Comparison of ENCODE assay signal across 8 mouse cellular contexts in the genomic region with DNA sequence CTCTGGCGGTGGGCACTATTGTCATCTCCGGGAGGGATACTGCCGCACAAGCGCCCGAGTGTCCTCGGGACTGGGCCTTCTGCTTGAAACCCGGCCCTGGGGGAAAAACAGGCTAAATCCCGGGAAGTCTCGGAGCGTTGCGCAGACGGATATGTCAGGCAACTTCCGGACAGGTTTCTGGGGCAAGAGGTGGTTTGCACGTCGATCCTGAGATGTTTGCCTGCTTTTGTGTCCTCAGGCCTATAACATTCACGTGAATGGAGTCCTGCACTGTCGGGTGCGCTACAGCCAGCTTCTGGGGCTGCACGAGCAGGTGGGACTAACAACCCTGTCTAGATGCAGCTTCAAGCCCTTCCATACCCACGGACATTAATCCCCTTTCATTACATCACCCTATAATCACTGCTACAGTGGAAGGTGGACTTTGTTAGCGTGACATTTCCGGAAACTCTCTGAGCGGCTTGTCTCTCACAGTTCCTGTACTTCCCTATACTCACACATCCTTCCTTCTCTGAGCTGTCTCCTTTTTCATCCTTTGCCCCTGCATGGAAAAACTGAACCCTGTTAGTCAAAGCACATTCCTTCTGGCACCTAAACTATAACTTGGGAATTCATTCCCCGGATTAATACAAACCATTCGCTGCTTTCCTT. TPM values are rescaled to one million over a fixed set of nuclear protein-coding genes. Genes with fewer than 3 reads are reported as not detected.
DNase-seq lines count a peak whose midpoint lies in the region; ATAC-seq and TF ChIP-seq lines count a peak whose summit lies in the region.

No protein-coding gene starts in this region.

- H3K9ac ChIP-seq in heart, postnatal 0 days (replicated peaks; ENCODE audit: low read depth, low read length), result peak overlapping the region; percentile 90

- no peak for TF ChIP-seq CTCF in heart, postnatal 0 days (IDR thresholded peaks at IDR 0.05; ENCODE audit: low read depth)

- peak overlapping the region; percentile 78 for H3K4me2 ChIP-seq in heart, postnatal 0 days (ENCODE audit: low read depth, low read length)

- H3K36me3 ChIP-seq in heart, postnatal 0 days (replicated peaks; ENCODE audit: control insufficient read depth, insufficient read depth, low read length), result peaks cover 62% of the 10 kb centered on the region
- peaks cover 74% of the 10 kb centered on the region for H3K36me3 ChIP-seq in hindbrain, embryonic 10.5 days

- no peaks in the 10 kb centered on the region for H3K9me3 ChIP-seq in heart, postnatal 0 days (replicated peaks; ENCODE audit: control insufficient read depth, low read length)
- no peaks in the 10 kb centered on the region for H3K9me3 ChIP-seq in hindbrain, embryonic 10.5 days

- peaks cover 15% of the 10 kb centered on the region for H3K4me1 ChIP-seq in heart, postnatal 0 days (ENCODE audit: control insufficient read depth, insufficient read depth)
- peaks cover 24% of the 10 kb centered on the region for H3K4me1 ChIP-seq in hindbrain, embryonic 10.5 days (replicated peaks)

- peak overlapping the region; percentile 89 for H3K27ac ChIP-seq in heart, postnatal 0 days (ENCODE audit: low read depth)
- peak overlapping the region; percentile 92 for H3K27ac ChIP-seq in hindbrain, embryonic 10.5 days

- H3K4me3 ChIP-seq in heart, postnatal 0 days (ENCODE audit: low read depth, low read length), result peak overlapping the region; percentile 86
- H3K4me3 ChIP-seq in hindbrain, embryonic 10.5 days, result peak overlapping the region; percentile 94

- 10% methylated on average over 25 of the region's 25 CpGs for WGBS in heart, postnatal 0 days
- 15% methylated on average over 25 of the region's 25 CpGs for WGBS in hindbrain, embryonic 10.5 days

- TF ChIP-seq EP300 in heart, postnatal 0 days (IDR thresholded peaks at IDR 0.05; ENCODE audit: low read depth), result no peak

- no peak for DNase-seq in heart, postnatal 0 days (ENCODE audit: low spot score)
- DNase-seq in heart, adult 9 months (ENCODE audit: low spot score in 2 of 2), result no peak
- DNase-seq in R1 (ENCODE audit: low read depth, low spot score), result peak; percentile 44
- DNase-seq in hindbrain, embryonic 10.5 days (ENCODE audit: low spot score), result no peak
- peak; percentile 9 for DNase-seq in mesoderm, embryonic 11.5 days (ENCODE audit: low read depth, low spot score)
- DNase-seq in cerebellum, adult 11-12 months, result no peak
- DNase-seq in kidney, postnatal 36 days, result no peak
- DNase-seq in urinary bladder, adult 2 months (ENCODE audit: low spot score), result no peak

- no peaks in the 10 kb centered on the region for H3K27me3 ChIP-seq in heart, postnatal 0 days (ENCODE audit: control insufficient read depth, insufficient read depth, low read length)
- no peaks in the 10 kb centered on the region for H3K27me3 ChIP-seq in hindbrain, embryonic 10.5 days (ENCODE audit: insufficient read depth, poor library complexity, severe bottlenecking)

- no peak for ATAC-seq in heart, postnatal 0 days (ENCODE audit: insufficient read depth, low read depth)

RNA-seq across cellular contexts. Expression of gene Eif2b4, which starts 0.5 kb away (rescaled TPM):
- 27.1 and 36.7 TPM in 2 replicates for total RNA-seq in heart, postnatal 0 days (2014; rRNA removed; ENCODE audit: low replicate concordance)
- 60.2 and 60.7 TPM in 2 replicates for polyA plus RNA-seq in heart, postnatal 0 days (2015; fragmentation: Nextera tagmentation; extraction: Ambion mirVana)
- 85.2 and 99.3 TPM in 2 replicates for polyA plus RNA-seq in hindbrain, embryonic 10.5 days (2016; fragmentation: Nextera tagmentation; extraction: Ambion mirVana)
- polyA plus RNA-seq in urinary bladder, adult 2 months (2012; rRNA removed), result 33.2 and 39.1 TPM in 2 replicates

RNA-seq across cellular contexts. Expression of gene Snx17, which starts 0.7 kb away (rescaled TPM):
- total RNA-seq in heart, postnatal 0 days (2014; rRNA removed; ENCODE audit: low replicate concordance), result 120 and 139 TPM in 2 replicates
- 97.9 and 112 TPM in 2 replicates for polyA plus RNA-seq in heart, postnatal 0 days (2015; fragmentation: Nextera tagmentation; extraction: Ambion mirVana)
- polyA plus RNA-seq in hindbrain, embryonic 10.5 days (2016; fragmentation: Nextera tagmentation; extraction: Ambion mirVana), result 128 and 138 TPM in 2 replicates
- polyA plus RNA-seq in urinary bladder, adult 2 months (2012; rRNA removed), result 93.5 and 93.8 TPM in 2 replicates

RNA-seq across cellular contexts. Expression of gene Zfp513, which starts 8.3 kb away (rescaled TPM):
- total RNA-seq in heart, postnatal 0 days (2014; rRNA removed; ENCODE audit: low replicate concordance), result 2.9 and 30.7 TPM in 2 replicates
- polyA plus RNA-seq in heart, postnatal 0 days (2015; fragmentation: Nextera tagmentation; extraction: Ambion mirVana), result 2.9 and 3.4 TPM in 2 replicates
- 12.7 and 15.0 TPM in 2 replicates for polyA plus RNA-seq in hindbrain, embryonic 10.5 days (2016; fragmentation: Nextera tagmentation; extraction: Ambion mirVana)
- 29.3 and 37.0 TPM in 2 replicates for polyA plus RNA-seq in urinary bladder, adult 2 months (2012; rRNA removed)

RNA-seq across cellular contexts. Expression of gene Gtf3c2, which starts 13.8 kb away (rescaled TPM):
- total RNA-seq in heart, postnatal 0 days (2014; rRNA removed; ENCODE audit: low replicate concordance), result 15.7 and 42.7 TPM in 2 replicates
- polyA plus RNA-seq in heart, postnatal 0 days (2015; fragmentation: Nextera tagmentation; extraction: Ambion mirVana), result 18.3 and 20.5 TPM in 2 replicates
- 105 and 118 TPM in 2 replicates for polyA plus RNA-seq in hindbrain, embryonic 10.5 days (2016; fragmentation: Nextera tagmentation; extraction: Ambion mirVana)
- polyA plus RNA-seq in urinary bladder, adult 2 months (2012; rRNA removed), result 78.9 and 87.0 TPM in 2 replicates

RNA-seq across cellular contexts. Expression of gene Gm29609, which starts 14.0 kb away (rescaled TPM):
- 6.6 and 9.9 TPM in 2 replicates for total RNA-seq in heart, postnatal 0 days (2014; rRNA removed; ENCODE audit: low replicate concordance)
- 0.80 and 1.1 TPM in 2 replicates for polyA plus RNA-seq in heart, postnatal 0 days (2015; fragmentation: Nextera tagmentation; extraction: Ambion mirVana)
- 0.80 and 0.89 TPM in 2 replicates for polyA plus RNA-seq in hindbrain, embryonic 10.5 days (2016; fragmentation: Nextera tagmentation; extraction: Ambion mirVana)
- 1.5 and 1.7 TPM in 2 replicates for polyA plus RNA-seq in urinary bladder, adult 2 months (2012; rRNA removed)

Comparison
In these comparisons a context has a peak if more than half of its experiments do, and no peak if none do; other contexts are left out.
1. DNase-seq: peak in R1 (single experiment) and mesoderm, embryonic 11.5 days (single experiment); none in heart, postnatal 0 days (single experiment), heart, adult 9 months (0 of 2), hindbrain, embryonic 10.5 days (single experiment), cerebellum, adult 11-12 months (single experiment), kidney, postnatal 36 days (0 of 2) and urinary bladder, adult 2 months (single experiment).